In genomic region chrX:106623667-106624066, GRCm38 (mm10) we compare ENCODE assay signal across 16 mouse cellular contexts. TPM values are rescaled to one million over a fixed set of nuclear protein-coding genes. Genes with fewer than 3 reads are reported as not detected.
DNase-seq lines count a peak whose midpoint lies in the region; ATAC-seq lines count a peak whose summit lies in the region.
"Had no signal": no experiment of that assay in that cellular context is flagged by ENCODE, and none has a peak within 500 bp of the region (broad histone marks: within the 10 kb centered on the region; RNA-seq: fewer than 3 reads in every experiment).

No protein-coding gene starts in this region.

- ATAC-seq in megakaryocyte progenitor cell, adult 5-6 weeks (replicated peaks; ENCODE audit: poor library complexity) = peak; percentile 73
- ATAC-seq: forebrain, postnatal 0 days; intestine, embryonic 16.5 days had no signal

- DNase-seq in embryo, embryonic 10 days (ENCODE audit: low spot score) = peak; percentile 7
- no peak for DNase-seq in embryo, embryonic 9.5 days (ENCODE audit: extremely low spot score)
- peak; percentile 16 for DNase-seq in CD4-positive, CD25-positive, alpha-beta regulatory T cell, adult 2 months (ENCODE audit: low read depth, low spot score)
- peak; percentile 18 for DNase-seq in embryo, embryonic 10.5 days (ENCODE audit: low spot score)
- no peak for DNase-seq in kidney, postnatal 14 days
- DNase-seq in kidney, adult 11 months = no peak
- no peak for DNase-seq in ovary, postnatal 36 days (ENCODE audit: low spot score)
- DNase-seq: cerebellum, postnatal 14 days; forebrain, postnatal 0 days; heart, postnatal 14 days; kidney, postnatal 10 days; lung, postnatal 36 days; retina, postnatal 1 day had no signal

RNA-seq across cellular contexts. Expression of gene Cysltr1, which starts 20.2 kb away (rescaled TPM):
- total RNA-seq in megakaryocyte progenitor cell, adult 5-6 weeks (2015) = 1.6 and 2.5 TPM in 2 replicates
- total RNA-seq in megakaryocyte progenitor cell, adult 5-6 weeks (2017) = 1.0 and 3.3 TPM in 2 replicates

RNA-seq across cellular contexts. Expression of gene Gm5127, which starts 40.7 kb away (rescaled TPM):
- 0.15 and 0.52 TPM in 2 replicates for total RNA-seq in megakaryocyte progenitor cell, adult 5-6 weeks (2015)
- total RNA-seq in megakaryocyte progenitor cell, adult 5-6 weeks (2017) = not detected in 2 replicates
- total RNA-seq: forebrain, postnatal 0 days; gastrocnemius, adult 8-10 months; heart, postnatal 14 days had no signal

Comparison
In these comparisons a context has a peak if more than half of its experiments do, and no peak if none do; other contexts are left out.
1. DNase-seq: peak in embryo, embryonic 10 days (single experiment), CD4-positive, CD25-positive, alpha-beta regulatory T cell, adult 2 months (single experiment) and embryo, embryonic 10.5 days (single experiment); none in embryo, embryonic 9.5 days (single experiment), kidney, postnatal 14 days (single experiment), kidney, adult 11 months (single experiment) and ovary, postnatal 36 days (single experiment).